Mouse (Mus musculus) gastrocnemius, adult 2 months (tissue): ENCODE results near the gene Lipe. TPM values are rescaled to one million over a fixed set of nuclear protein-coding genes. Genes with fewer than 3 reads are reported as not detected.

Experiments used
- DNase-seq: peaks from one replicate; pipeline ENCODE4 v3.0.0; 2022
- H3K27ac ChIP-seq: fragments of 200-600 bp; 2 replicates; pipeline ENCODE4 v1.8.1; 2022; ENCODE audit warnings: mild to moderate bottlenecking
- H3K4me3 ChIP-seq: fragments of 200-600 bp; 2 replicates; pipeline ENCODE4 v1.8.1; 2022; ENCODE audit warnings: mild to moderate bottlenecking, moderate library complexity
- CTCF ChIP-seq: fragments of 200-600 bp; IDR thresholded peaks from 2 replicates; pipeline ENCODE4 v1.8.1; 2022; ENCODE audit warnings: antibody characterized with exemption, mild to moderate bottlenecking, moderate library complexity
- intact Hi-C: fragments of 180-260 bp; cut with DNase I; formaldehyde crosslinking; loops from one replicate; pipeline ENCODE4 v1.15.1; 2025
- total RNA-seq, 2 experiments: library from RNA; stranded (reverse); gene quantifications; 2 replicates each; pipeline ENCODE4 v1.2.3; 2021

Gene Lipe
- total RNA-seq, 2 experiments from 2014 or later: 13.4 to 17.9 TPM

- no peak for DNase-seq
- Histone ChIP-seq H3K4me3 (no peak overlapping the region), H3K27ac (peak overlapping the region; percentile 91; the same call in 1 of the 2 replicates)
- no peak for TF ChIP-seq CTCF
- intact Hi-C loops: no loop called here
Observed at GRCm38 (mm10) chr7:25391856-25392453, 6.6 kb downstream of the Lipe start.

GRCm38 (mm10) chr7:25390986-25391385 is 7.5 kb downstream of the Lipe start:
- peak overlapping the region; percentile 91 for H3K27ac ChIP-seq
- intact Hi-C loops: no loop called here
- peak overlapping the region; percentile 72 for H3K4me3 ChIP-seq
- TF ChIP-seq CTCF: no peak
- no peak for DNase-seq

- DNase-seq: peak; percentile 88
- intact Hi-C loops: no loop called here
- Histone ChIP-seq H3K27ac (peak overlapping the region; percentile 91), H3K4me3 (peak overlapping the region; percentile 72)
- no peak for TF ChIP-seq CTCF
Observed at GRCm38 (mm10) chr7:25390054-25390770, 8.3 kb downstream of the Lipe start.

GRCm38 (mm10) chr7:25388916-25389315 is 9.6 kb downstream of the Lipe start:
- TF ChIP-seq CTCF: no peak
- intact Hi-C loops: loop anchor here (5.0 kb wide), 2 partner anchors 107 to 152 kb away; partner anchors contain the start of gene Gsk3a
- no peak for DNase-seq
- Histone ChIP-seq H3K27ac (peak overlapping the region; percentile 91), H3K4me3 (peak overlapping the region; percentile 72)

GRCm38 (mm10) chr7:25387811-25388440 is 10.6 kb downstream of the Lipe start:
- intact Hi-C loops: loop anchor here (5.0 kb wide), 2 partner anchors 106 to 151 kb away; partner anchors contain the start of gene Gsk3a
- Histone ChIP-seq H3K4me3 (peak overlapping the region; percentile 72), H3K27ac (peak overlapping the region; percentile 91)
- TF ChIP-seq CTCF: no peak
- DNase-seq: no peak

- intact Hi-C loops: loop anchor here (5.0 kb wide), 2 partner anchors 104 to 149 kb away; partner anchors contain the start of gene Gsk3a
- Histone ChIP-seq H3K4me3 (peak overlapping the region; percentile 72), H3K27ac (peak overlapping the region; percentile 91)
- TF ChIP-seq CTCF: no peak
- peak; percentile 81 for DNase-seq
Observed at GRCm38 (mm10) chr7:25385850-25386555, 12.5 kb downstream of the Lipe start.

- peak overlapping the region; percentile 72 for H3K4me3 ChIP-seq
- peak overlapping the region; percentile 91; the same call in 1 of the 2 replicates for H3K27ac ChIP-seq
- intact Hi-C loops: loop anchor here (5.0 kb wide), 2 partner anchors 103 to 148 kb away; partner anchors contain the start of gene Gsk3a
- DNase-seq: no peak
- TF ChIP-seq CTCF: no peak
Observed at GRCm38 (mm10) chr7:25385259-25385658, 13.3 kb downstream of the Lipe start.

GRCm38 (mm10) chr7:25384818-25385217 is 13.7 kb downstream of the Lipe start:
- intact Hi-C loops: loop anchor here (5.0 kb wide), 3 partner anchors 68 to 148 kb away; partner anchors contain the start of genes Gsk3a and Megf8
- no peak for DNase-seq
- no peak for TF ChIP-seq CTCF
- Histone ChIP-seq H3K4me3 (peak overlapping the region; percentile 72), H3K27ac (peak overlapping the region; percentile 40; the same call in 1 of the 2 replicates)

GRCm38 (mm10) chr7:25384318-25384717 is 14.2 kb downstream of the Lipe start:
- intact Hi-C loops: loop anchor here (5.0 kb wide), 1 partner anchor 67 kb away; the partner anchor contains the start of gene Megf8
- no peak for TF ChIP-seq CTCF
- no peak for DNase-seq
- H3K4me3 ChIP-seq: peak overlapping the region; percentile 72; the same call in 1 of the 2 replicates
- H3K27ac ChIP-seq: no peak overlapping the region; the same call in 1 of the 2 replicates

- TF ChIP-seq CTCF: no peak
- intact Hi-C loops: loop anchor here (5.0 kb wide), 1 partner anchor 67 kb away; the partner anchor contains the start of gene Megf8
- H3K4me3 ChIP-seq: no peak overlapping the region
- DNase-seq: no peak
- no peak overlapping the region for H3K27ac ChIP-seq
Observed at GRCm38 (mm10) chr7:25383891-25384290, 14.6 kb downstream of the Lipe start.

- intact Hi-C loops: loop anchor here (5.0 kb wide), 1 partner anchor 66 kb away; the partner anchor contains the start of gene Megf8
- no peak for TF ChIP-seq CTCF
- Histone ChIP-seq H3K4me3 (no peak overlapping the region), H3K27ac (no peak overlapping the region)
- DNase-seq: no peak
Observed at GRCm38 (mm10) chr7:25383385-25383784, 15.1 kb downstream of the Lipe start.

GRCm38 (mm10) chr7:25382541-25382940 is 16.0 kb downstream of the Lipe start:
- intact Hi-C loops: loop anchor here (5.0 kb wide), 1 partner anchor 65 kb away; the partner anchor contains the start of gene Megf8
- TF ChIP-seq CTCF: no peak
- no peak overlapping the region for H3K4me3 ChIP-seq
- DNase-seq: no peak
- H3K27ac ChIP-seq: no peak overlapping the region
